Mouse (Mus musculus) spleen, adult 12 weeks (tissue): ENCODE data around the gene Nup88.

ENCODE experiments used
- DNase-seq: peaks from one replicate; pipeline ENCODE4 v3.0.0; 2022; ENCODE audit warnings: low spot score

The Nup88 gene

GRCm38 (mm10) chr11:70969821-70970559 lies at the start of gene Nup88, which contains the start of gene Rpain:
Gene Nup88, minus strand, starts transcription at chr11:70969973.
Gene Rpain, plus strand, starts transcription at chr11:70970213.
- peak; percentile 87 for DNase-seq

GRCm38 (mm10) chr11:71018416-71019200 lies 48.8 kb upstream of the Nup88 start:
- DNase-seq, result no peak

GRCm38 (mm10) chr11:71017051-71017450 lies 47.3 kb upstream of the Nup88 start:
- no peak for DNase-seq

DNA sequence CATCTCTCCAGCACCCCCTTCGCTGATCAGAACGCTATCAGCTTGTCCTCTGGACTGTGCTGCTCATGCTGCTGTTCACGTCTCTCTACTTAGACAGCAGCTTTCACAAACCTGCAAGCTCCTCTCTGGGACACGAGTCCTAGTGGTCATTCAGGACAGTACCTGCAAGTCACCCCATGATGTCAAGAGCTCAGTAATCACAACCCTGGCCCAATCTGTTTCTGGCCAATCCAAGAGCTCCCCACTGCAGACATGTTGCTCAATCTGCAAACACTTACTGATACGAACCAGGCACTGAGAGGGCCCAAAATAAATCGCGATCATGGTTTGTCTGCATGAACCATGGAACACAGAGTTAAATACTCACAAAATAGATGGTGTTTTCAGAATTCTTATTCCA lies 43.0 kb upstream of the Nup88 start:
- DNase-seq, result no peak

DNA sequence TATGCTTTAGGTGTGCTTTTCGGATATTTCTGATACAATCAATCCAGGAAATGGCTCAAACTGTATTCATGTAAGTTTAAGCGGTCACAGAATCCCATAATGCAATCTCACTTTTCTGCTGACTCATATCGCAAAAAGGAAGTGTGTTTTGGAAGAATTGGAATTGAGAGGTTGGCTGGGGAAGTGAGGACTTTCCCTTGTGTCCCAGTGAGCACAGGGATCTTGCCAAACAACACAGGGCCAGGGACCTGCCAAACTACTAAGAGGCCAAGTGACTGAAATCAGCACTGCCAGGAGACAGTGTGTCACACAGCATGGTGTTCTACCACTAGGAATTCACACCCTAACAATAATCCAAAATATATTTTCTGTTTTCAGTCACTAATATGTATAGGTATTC lies 38.5 kb upstream of the Nup88 start:
- no peak for DNase-seq

- no peak for DNase-seq
Observed at GRCm38 (mm10) chr11:71007831-71008230, 38.1 kb upstream of the Nup88 start.

- no peak for DNase-seq
Observed at GRCm38 (mm10) chr11:71007026-71007425, 37.3 kb upstream of the Nup88 start.

DNA sequence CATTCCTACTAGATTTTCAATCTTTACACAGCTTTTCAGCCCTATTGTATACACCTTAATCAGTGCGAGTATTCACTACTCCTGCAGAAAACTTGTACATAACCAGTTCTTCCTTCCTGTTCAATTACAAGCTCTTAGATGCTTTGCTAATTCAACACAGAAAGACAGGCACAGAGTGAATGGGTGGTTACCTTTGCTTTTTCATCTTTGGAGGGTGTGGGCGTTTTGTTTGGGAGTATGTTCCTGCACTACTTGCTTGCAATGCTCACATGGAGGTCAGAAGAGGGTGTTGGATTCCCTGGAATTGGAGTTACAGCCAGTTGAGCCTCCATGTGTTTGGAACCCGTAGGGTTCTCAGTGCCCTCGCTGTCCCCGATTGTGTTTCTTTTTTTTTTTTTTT lies 35.3 kb upstream of the Nup88 start:
- DNase-seq, result no peak

- peak; percentile 82 for DNase-seq
Observed at GRCm38 (mm10) chr11:71004316-71004773, 34.6 kb upstream of the Nup88 start, which contains the start of gene Dhx33. Gene Dhx33, minus strand, starts transcription at chr11:71004437.

- no peak for DNase-seq
Observed at GRCm38 (mm10) chr11:71003611-71004315, 34.0 kb upstream of the Nup88 start.

- DNase-seq, result no peak
Observed at GRCm38 (mm10) chr11:71001167-71001566, 31.4 kb upstream of the Nup88 start.

GRCm38 (mm10) chr11:70982557-70983228 lies 12.9 kb upstream of the Nup88 start, which contains the start of gene C1qbp:
Gene C1qbp, minus strand, starts transcription at chr11:70983026.
- DNase-seq, result peak; percentile 88

DNA sequence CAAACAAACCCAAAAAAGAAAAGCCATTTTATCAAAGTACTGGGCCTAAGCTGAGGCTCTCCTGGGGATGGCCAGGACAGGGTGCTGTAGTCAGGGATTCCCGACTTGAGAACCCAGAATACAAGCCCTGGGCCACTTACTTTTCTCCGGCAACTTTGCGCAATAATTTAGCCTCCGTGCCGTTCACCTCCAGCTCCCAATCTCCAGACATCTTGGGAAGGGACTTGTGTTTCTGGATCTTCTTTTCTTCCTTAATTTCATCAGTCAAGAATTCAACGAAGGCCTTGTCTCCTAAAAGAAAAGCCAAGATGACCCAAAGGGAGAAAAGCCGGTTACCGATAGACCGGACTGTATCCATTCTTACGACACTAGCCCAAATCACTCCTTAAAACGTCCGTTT lies 12.3 kb upstream of the Nup88 start:
- no peak for DNase-seq

DNA sequence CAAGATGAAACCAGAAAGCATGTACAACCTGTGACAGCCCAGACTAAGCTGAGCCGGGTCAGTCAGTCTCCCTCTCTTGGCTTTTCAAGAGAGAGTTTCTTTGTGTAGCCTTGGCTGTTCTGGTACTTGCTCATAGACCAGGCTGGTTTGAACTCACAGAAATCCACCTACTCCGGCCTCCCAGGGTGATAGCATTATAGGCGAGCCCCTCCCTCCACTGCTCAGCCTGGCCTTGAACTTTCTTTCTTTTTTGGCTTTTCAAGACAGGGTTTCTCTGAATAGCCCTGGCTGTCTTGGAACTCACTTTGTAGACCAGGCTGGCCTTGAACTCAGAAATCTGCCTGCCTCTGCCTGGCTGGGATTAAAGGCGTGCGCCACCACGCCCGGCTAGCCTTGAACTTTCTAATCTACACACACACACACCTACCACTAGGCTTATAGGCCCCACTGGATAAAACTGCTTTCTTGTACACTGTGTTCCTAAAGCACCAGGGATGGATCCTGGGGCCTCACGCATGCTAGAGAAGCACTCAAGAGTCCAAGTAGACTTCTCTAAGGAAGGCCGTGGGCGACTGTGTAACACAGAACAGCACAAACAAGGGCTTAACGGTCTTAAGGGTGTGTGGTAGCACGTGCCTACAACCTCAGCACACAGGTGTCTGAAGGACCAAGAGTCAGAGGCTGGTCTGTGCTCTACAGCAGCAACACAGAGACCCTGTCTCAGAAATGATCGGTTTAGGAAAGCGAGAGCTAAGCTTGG lies 11.2 kb upstream of the Nup88 start:
- no peak for DNase-seq

- no peak for DNase-seq
Observed at GRCm38 (mm10) chr11:70980232-70980631, 10.5 kb upstream of the Nup88 start.

GRCm38 (mm10) chr11:70977293-70977692 lies 7.5 kb upstream of the Nup88 start:
- no peak for DNase-seq

- DNase-seq, result no peak
Observed at GRCm38 (mm10) chr11:70975193-70975592, 5.4 kb upstream of the Nup88 start.

DNA sequence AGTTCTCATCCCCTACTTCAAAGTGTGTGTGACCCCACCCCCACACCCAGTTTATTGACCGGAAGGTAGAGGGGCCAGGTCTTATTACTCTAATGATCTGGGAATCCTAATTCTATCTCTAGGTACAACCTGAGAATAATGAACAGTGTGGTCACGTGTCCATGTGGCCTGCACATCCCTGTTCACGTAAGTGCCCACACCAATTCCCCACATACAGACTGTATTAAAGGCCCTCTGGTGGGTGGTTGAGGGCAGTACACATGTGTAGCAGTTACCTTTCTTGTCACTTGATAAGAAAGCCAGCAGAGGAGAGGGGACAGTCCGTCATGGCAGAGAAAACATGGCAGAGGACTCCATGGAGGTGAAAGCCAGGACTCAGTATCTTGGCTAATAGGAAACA lies 4.2 kb upstream of the Nup88 start:
- no peak for DNase-seq

DNA sequence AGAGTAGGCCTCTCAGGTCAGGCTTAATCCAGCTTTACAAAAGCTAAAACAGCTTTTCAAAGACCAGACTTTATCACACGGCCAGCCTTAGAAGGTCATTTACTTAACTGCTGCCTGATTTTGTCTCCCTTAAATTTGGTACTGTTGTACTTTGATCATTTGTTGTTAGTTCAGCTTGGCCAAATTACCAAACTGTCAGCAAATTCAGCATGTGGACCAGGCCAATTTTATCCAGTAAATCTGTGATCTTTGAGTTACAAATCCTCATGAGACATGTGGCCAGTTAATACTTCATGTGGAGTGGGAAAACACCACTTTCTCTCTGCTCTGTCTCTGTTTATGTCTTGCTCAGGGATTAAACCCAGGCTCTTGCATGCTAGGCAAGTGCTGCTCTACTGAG lies 2.8 kb upstream of the Nup88 start:
- DNase-seq, result no peak

- peak; percentile 30 for DNase-seq
Observed at GRCm38 (mm10) chr11:70970560-70971540, 1.1 kb upstream of the Nup88 start.
